Mouse (Mus musculus) heart, postnatal 25 days (tissue): ENCODE data around the gene Cbln1. TPM values are rescaled to one million over a fixed set of nuclear protein-coding genes. Genes with fewer than 3 reads are reported as not detected.

Experiments
- DNase-seq: peaks from one replicate; pipeline ENCODE4 v3.0.0; 2022; ENCODE audit warnings: low spot score
- intact Hi-C: fragments of 180-260 bp; cut with DNase I; formaldehyde crosslinking; loops from one replicate; pipeline ENCODE4 v1.15.1; 2025
- total RNA-seq, 2 experiments: library from RNA; stranded (reverse); gene quantifications; 2 replicates each; pipeline ENCODE4 v1.2.3; 2021

Gene Cbln1
- total RNA-seq: under 1 TPM; 0.52 to 0.87 TPM

GRCm38 (mm10) chr8:87472271-87473236, at the start of gene Cbln1:
TSS of gene Cbln1 (minus strand) at chr8:87472609.
- intact Hi-C loops: loop anchor here (10.0 kb wide), 1 partner anchor 538 kb away; no protein-coding TSS in a partner anchor
- peak; percentile 49 for DNase-seq

GRCm38 (mm10) chr8:87517132-87517531, 44.7 kb upstream of the Cbln1 start:
- no peak for DNase-seq
- intact Hi-C loops: no loop called here

GRCm38 (mm10) chr8:87513796-87514195, 41.4 kb upstream of the Cbln1 start:
- no peak for DNase-seq
- intact Hi-C loops: no loop called here

- intact Hi-C loops: no loop called here
- no peak for DNase-seq
These were observed 40.9 kb upstream of the Cbln1 start for GRCm38 (mm10) chr8:87513350-87513749.

- no peak for DNase-seq
- intact Hi-C loops: no loop called here
These were observed 40.2 kb upstream of the Cbln1 start for GRCm38 (mm10) chr8:87512636-87513035.

- intact Hi-C loops: no loop called here
- no peak for DNase-seq
These were observed 34.6 kb upstream of the Cbln1 start for GRCm38 (mm10) chr8:87507046-87507445.

GRCm38 (mm10) chr8:87504441-87504840, 32.0 kb upstream of the Cbln1 start:
- intact Hi-C loops: no loop called here
- DNase-seq: no peak

GRCm38 (mm10) chr8:87502684-87503083, 30.3 kb upstream of the Cbln1 start:
- intact Hi-C loops: no loop called here
- DNase-seq: no peak

- no peak for DNase-seq
- intact Hi-C loops: loop anchor here (10.0 kb wide), 1 partner anchor 283 kb away; no protein-coding TSS in a partner anchor
These were observed 25.2 kb upstream of the Cbln1 start for GRCm38 (mm10) chr8:87497641-87498040.

GRCm38 (mm10) chr8:87496511-87496910, 24.1 kb upstream of the Cbln1 start:
- no peak for DNase-seq
- intact Hi-C loops: loop anchor here (10.0 kb wide), 1 partner anchor 282 kb away; no protein-coding TSS in a partner anchor

- DNase-seq: no peak
- intact Hi-C loops: loop anchor here (10.0 kb wide), 1 partner anchor 280 kb away; no protein-coding TSS in a partner anchor
These were observed 22.5 kb upstream of the Cbln1 start for GRCm38 (mm10) chr8:87494862-87495261.

- DNase-seq: no peak
- intact Hi-C loops: loop anchor here (10.0 kb wide), 1 partner anchor 275 kb away; no protein-coding TSS in a partner anchor
These were observed 17.5 kb upstream of the Cbln1 start for GRCm38 (mm10) chr8:87489841-87490415.

GRCm38 (mm10) chr8:87481396-87481795, 9.0 kb upstream of the Cbln1 start:
- no peak for DNase-seq
- intact Hi-C loops: no loop called here

GRCm38 (mm10) chr8:87478221-87478620, 5.8 kb upstream of the Cbln1 start:
- intact Hi-C loops: loop anchor here (10.0 kb wide), 1 partner anchor 543 kb away; no protein-coding TSS in a partner anchor

GRCm38 (mm10) chr8:87477102-87477645, 4.8 kb upstream of the Cbln1 start:
- no peak for DNase-seq
- intact Hi-C loops: loop anchor here (10.0 kb wide), 1 partner anchor 542 kb away; no protein-coding TSS in a partner anchor

More at GRCm38 (mm10) chr8:87478221-87478620, 5.8 kb upstream of the Cbln1 start:
- no peak for DNase-seq

GRCm38 (mm10) chr8:87475551-87475950, 3.1 kb upstream of the Cbln1 start:
- intact Hi-C loops: loop anchor here (10.0 kb wide), 1 partner anchor 541 kb away; no protein-coding TSS in a partner anchor
- no peak for DNase-seq

GRCm38 (mm10) chr8:87474379-87474778, 2.0 kb upstream of the Cbln1 start:
- intact Hi-C loops: loop anchor here (10.0 kb wide), 1 partner anchor 540 kb away; no protein-coding TSS in a partner anchor

GRCm38 (mm10) chr8:87473940-87474339, 1.5 kb upstream of the Cbln1 start:
- intact Hi-C loops: loop anchor here (10.0 kb wide), 1 partner anchor 539 kb away; no protein-coding TSS in a partner anchor

More at GRCm38 (mm10) chr8:87474379-87474778, 2.0 kb upstream of the Cbln1 start:
- DNase-seq: no peak

GRCm38 (mm10) chr8:87473314-87473713, 905 bp upstream of the Cbln1 start:
- no peak for DNase-seq
- intact Hi-C loops: loop anchor here (10.0 kb wide), 1 partner anchor 539 kb away; no protein-coding TSS in a partner anchor

More at GRCm38 (mm10) chr8:87473940-87474339, 1.5 kb upstream of the Cbln1 start:
- no peak for DNase-seq
